ENCODE assay signal across 25 mouse cellular contexts in the genomic region with DNA sequence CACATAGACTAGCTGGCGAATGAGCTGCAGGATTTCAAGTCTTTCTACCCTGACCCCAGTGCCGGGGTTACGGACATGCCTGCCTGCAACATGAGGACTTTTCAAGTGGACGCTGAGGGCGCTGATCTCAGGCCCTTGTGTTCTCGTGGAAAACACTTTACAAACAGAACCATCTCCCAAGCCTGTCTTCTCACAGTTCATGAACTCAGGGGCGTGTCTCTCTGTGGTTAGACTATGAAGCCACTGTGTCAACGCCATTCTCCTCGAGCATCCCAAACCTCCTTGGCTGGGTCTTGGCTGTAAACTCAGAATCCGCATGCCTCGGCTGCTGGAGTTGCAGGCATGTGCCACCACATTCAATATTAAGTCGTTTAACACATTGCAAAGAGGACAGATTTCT.
DNase-seq lines count a peak whose midpoint lies in the region; ATAC-seq and TF ChIP-seq lines count a peak whose summit lies in the region.
"Had no signal": no experiment of that assay in that cellular context is flagged by ENCODE, and none has a peak within 500 bp of the region (broad histone marks: within the 10 kb centered on the region; RNA-seq: fewer than 3 reads in every experiment).

No protein-coding gene starts in this region.

- ATAC-seq in hindbrain, embryonic 14.5 days (ENCODE audit: low FRiP score) = no peak
- ATAC-seq: forebrain, embryonic 15.5 days; hindbrain, embryonic 16.5 days; intestine, postnatal 0 days had no signal

- peak overlapping the region; percentile 95 for H3K27ac ChIP-seq in thymus, adult 2 months (ENCODE audit: control insufficient read depth, insufficient read depth, low read length)
- H3K27ac ChIP-seq in hindbrain, embryonic 14.5 days = no peak overlapping the region
- H3K27ac ChIP-seq in left cerebral cortex, adult 2 months = no peak overlapping the region
- H3K27ac ChIP-seq: embryonic facial prominence, embryonic 10.5 days; embryonic facial prominence, embryonic 13.5 days; forebrain, embryonic 12.5 days; forebrain, embryonic 15.5 days; heart, adult 2 months; heart, embryonic 10.5 days; heart, embryonic 13.5 days; hindbrain, embryonic 12.5 days had no signal

- H3K4me3 ChIP-seq in thymus, adult 2 months (ENCODE audit: control insufficient read depth, insufficient read depth, low read length) = no peak overlapping the region
- H3K4me3 ChIP-seq in hindbrain, embryonic 14.5 days (replicated peaks; ENCODE audit: low read length) = no peak overlapping the region
- no peak overlapping the region for H3K4me3 ChIP-seq in left cerebral cortex, adult 2 months
- H3K4me3 ChIP-seq: embryonic facial prominence, embryonic 10.5 days; embryonic facial prominence, embryonic 13.5 days; erythroblast, embryonic 14.5 days; forebrain, embryonic 12.5 days; forebrain, embryonic 15.5 days; heart, adult 2 months; heart, embryonic 10.5 days; heart, embryonic 13.5 days; hindbrain, embryonic 12.5 days had no signal

- no peak for TF ChIP-seq CTCF in thymus, adult 2 months (IDR thresholded peaks at IDR 0.05; ENCODE audit: borderline replicate concordance, control insufficient read depth, extremely low read depth, insufficient read depth, low read length, poor library complexity)
- no peak for TF ChIP-seq CTCF in left cerebral cortex, adult 2 months (IDR thresholded peaks at IDR 0.05)

- no peaks in the 10 kb centered on the region for H3K27me3 ChIP-seq in thymus, adult 2 months (ENCODE audit: control insufficient read depth, insufficient read depth, low read length)
- H3K27me3 ChIP-seq in hindbrain, embryonic 14.5 days (ENCODE audit: control insufficient read depth, insufficient read depth, low read length) = no peaks in the 10 kb centered on the region
- H3K27me3 ChIP-seq: embryonic facial prominence, embryonic 13.5 days; forebrain, embryonic 12.5 days; forebrain, embryonic 15.5 days; heart, embryonic 13.5 days; hindbrain, embryonic 12.5 days had no signal

- no peak overlapping the region for H3K4me2 ChIP-seq in hindbrain, embryonic 14.5 days (replicated peaks)
- H3K4me2 ChIP-seq: embryonic facial prominence, embryonic 13.5 days; forebrain, embryonic 12.5 days; forebrain, embryonic 15.5 days; heart, embryonic 13.5 days; hindbrain, embryonic 12.5 days had no signal

- no peaks in the 10 kb centered on the region for H3K36me3 ChIP-seq in thymus, adult 2 months (ENCODE audit: control insufficient read depth, insufficient read depth, low read length)
- H3K36me3 ChIP-seq in hindbrain, embryonic 14.5 days (replicated peaks; ENCODE audit: control insufficient read depth, insufficient read depth) = no peaks in the 10 kb centered on the region
- H3K36me3 ChIP-seq: embryonic facial prominence, embryonic 10.5 days; embryonic facial prominence, embryonic 13.5 days; forebrain, embryonic 12.5 days; forebrain, embryonic 15.5 days; heart, embryonic 10.5 days; heart, embryonic 13.5 days; hindbrain, embryonic 12.5 days had no signal

- H3K9me3 ChIP-seq in hindbrain, embryonic 14.5 days (ENCODE audit: control insufficient read depth, low read length) = no peaks in the 10 kb centered on the region
- H3K9me3 ChIP-seq: embryonic facial prominence, embryonic 10.5 days; embryonic facial prominence, embryonic 13.5 days; forebrain, embryonic 12.5 days; forebrain, embryonic 15.5 days; heart, embryonic 10.5 days; heart, embryonic 13.5 days; hindbrain, embryonic 12.5 days had no signal

- H3K4me1 ChIP-seq in thymus, adult 2 months (replicated peaks; ENCODE audit: control insufficient read depth, insufficient read depth, low read length) = peaks cover 31% of the 10 kb centered on the region
- no peaks in the 10 kb centered on the region for H3K4me1 ChIP-seq in hindbrain, embryonic 14.5 days (replicated peaks; ENCODE audit: control insufficient read depth, insufficient read depth, low read length)
- H3K4me1 ChIP-seq: forebrain, embryonic 12.5 days; forebrain, embryonic 15.5 days; hindbrain, embryonic 12.5 days had no signal

- peak; percentile 53 for DNase-seq in induced T-regulatory cell, adult 2 months (ENCODE audit: low read depth)
- peak; percentile 53 for DNase-seq in thymus, adult 2 months
- peak; percentile 57 for DNase-seq in thymus, postnatal 14 days
- DNase-seq in thymus, postnatal 4 days = peak; percentile 55
- DNase-seq in hindbrain, embryonic 14.5 days (ENCODE audit: low spot score) = no peak
- DNase-seq in heart, postnatal 36 days = no peak
- DNase-seq in left cerebral cortex, adult 2 months (ENCODE audit: extremely low spot score in 1 of 2, low spot score in 2 of 2) = no peak
- DNase-seq: adrenal gland, postnatal 10 days; adrenal gland, postnatal 36 days; cerebellum, adult 18-20 months; cerebellum, adult 9-11 months; cerebellum, postnatal 25 days; embryo, embryonic 11 days; heart, adult 2 months; heart, postnatal 14 days had no signal

- no peak overlapping the region for H3K9ac ChIP-seq in hindbrain, embryonic 14.5 days
- H3K9ac ChIP-seq: embryonic facial prominence, embryonic 13.5 days; forebrain, embryonic 12.5 days; forebrain, embryonic 15.5 days; heart, embryonic 13.5 days; hindbrain, embryonic 12.5 days had no signal

- intact Hi-C loops in heart, postnatal 36 days (cut with DNase I) = no loop called here
- intact Hi-C loops in left cerebral cortex, adult 2 months (cut with DNase I) = no loop called here

- 46% methylated on average over 12 of the region's 12 CpGs for WGBS in thymus, adult 2 months
- WGBS in hindbrain, embryonic 14.5 days = 80% methylated on average over 12 of the region's 12 CpGs

- no peak for TF ChIP-seq POLR2A in thymus, adult 2 months (IDR thresholded peaks at IDR 0.05; ENCODE audit: control insufficient read depth, extremely low read depth, insufficient read depth, low read length, poor library complexity)

Comparison
In these comparisons a context has a peak if more than half of its experiments do, and no peak if none do; other contexts are left out.
1. DNase-seq: peak in induced T-regulatory cell, adult 2 months (single experiment), thymus, adult 2 months (single experiment), thymus, postnatal 14 days (single experiment) and thymus, postnatal 4 days (single experiment); none in hindbrain, embryonic 14.5 days (single experiment), heart, postnatal 36 days (0 of 2) and left cerebral cortex, adult 2 months (0 of 2).